9 mouse cellular contexts compared by ENCODE assay signal in the genomic region with DNA sequence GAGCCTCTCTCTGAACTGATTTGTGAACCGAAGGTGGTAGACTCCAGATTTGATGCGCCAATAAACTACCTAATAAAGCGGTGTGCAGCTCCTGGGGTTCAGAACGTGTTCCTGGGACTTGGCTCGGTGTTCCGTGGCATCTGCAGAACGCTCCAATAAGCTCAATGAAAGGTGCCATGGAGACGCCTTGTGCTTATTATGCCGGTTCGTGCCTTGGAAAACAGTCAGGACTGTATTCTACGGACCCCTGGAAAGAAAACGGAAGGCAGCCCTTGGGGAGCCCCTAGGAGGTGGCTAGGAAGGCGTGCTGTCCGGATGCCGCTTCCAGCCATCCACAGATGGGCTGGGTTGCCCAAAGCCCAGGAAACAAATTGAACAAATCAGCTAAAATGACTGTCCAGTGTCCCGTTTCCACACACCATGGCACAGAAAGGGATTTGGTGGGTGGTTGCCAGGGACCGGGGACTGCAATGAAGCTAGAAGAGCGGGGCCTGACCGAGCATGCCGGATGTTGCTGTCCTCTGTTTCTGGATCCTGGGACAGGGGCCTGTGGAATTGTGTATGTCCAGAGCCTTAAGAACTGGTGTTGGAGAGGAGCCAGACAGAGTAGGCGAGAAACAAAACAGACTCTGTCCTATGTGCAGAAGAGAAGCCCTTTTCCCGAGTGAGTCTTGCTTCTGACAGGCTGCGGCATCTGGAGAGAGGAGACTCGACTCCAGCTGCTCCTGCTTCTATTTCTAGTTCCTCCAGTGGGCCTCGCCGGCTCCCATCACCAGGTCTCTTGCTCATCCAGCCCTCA. TPM values are rescaled to one million over a fixed set of nuclear protein-coding genes. Genes with fewer than 3 reads are reported as not detected.
DNase-seq lines count a peak whose midpoint lies in the region; ATAC-seq and TF ChIP-seq lines count a peak whose summit lies in the region.
"Had no signal": no experiment of that assay in that cellular context is flagged by ENCODE, and none has a peak within 500 bp of the region (broad histone marks: within the 10 kb centered on the region; RNA-seq: fewer than 3 reads in every experiment).

A gene (minus strand): TSS at position 146 of the 799 bp plus-strand sequence.

- no peak for TF ChIP-seq CTCF in midbrain, postnatal 0 days (IDR thresholded peaks at IDR 0.05)

- peak; percentile 4 for DNase-seq in cerebellum, adult 11 months
- peak; percentile 39 to 52 for DNase-seq in cerebellum, postnatal 25 days
- DNase-seq in layer of hippocampus, postnatal 10 days (ENCODE audit: low spot score in 2 of 2) = peak; percentile 74
- peak; percentile 89 for DNase-seq in midbrain, postnatal 0 days (ENCODE audit: low spot score)
- DNase-seq in embryo, embryonic 9.5 days (ENCODE audit: extremely low spot score) = no peak
- no peak for DNase-seq in thymus, postnatal 36 days

- H3K4me2 ChIP-seq in heart, embryonic 13.5 days = peak within 1 kb of the TSS; percentile 37; the same call in 1 of the 2 replicates
- peak within 1 kb of the TSS; percentile 22; the same call in 1 of the 2 replicates for H3K4me2 ChIP-seq in midbrain, postnatal 0 days (ENCODE audit: low read depth, low read length, poor library complexity, severe bottlenecking)
- H3K4me2 ChIP-seq: liver, embryonic 15.5 days had no signal

- no peaks in the 10 kb centered on the region; the same call in 1 of the 2 replicates for H3K27me3 ChIP-seq in heart, embryonic 13.5 days (replicated peaks)
- no peaks in the 10 kb centered on the region for H3K27me3 ChIP-seq in midbrain, postnatal 0 days (ENCODE audit: insufficient read depth, low read length)

- H3K9me3 ChIP-seq in heart, embryonic 13.5 days = no peaks in the 10 kb centered on the region
- no peaks in the 10 kb centered on the region for H3K9me3 ChIP-seq in midbrain, postnatal 0 days (ENCODE audit: low read length)
- H3K9me3 ChIP-seq: liver, embryonic 15.5 days had no signal

- 66% methylated on average over 26 of the region's 26 CpGs for WGBS in heart, embryonic 13.5 days
- 23% methylated on average over 26 of the region's 26 CpGs for WGBS in midbrain, postnatal 0 days

- H3K4me1 ChIP-seq in heart, embryonic 13.5 days = peaks cover 9% of the 10 kb centered on the region
- H3K4me1 ChIP-seq in midbrain, postnatal 0 days (ENCODE audit: insufficient read depth, low read length) = peaks cover 15% of the 10 kb centered on the region
- H3K4me1 ChIP-seq: liver, embryonic 15.5 days had no signal

- H3K36me3 ChIP-seq in heart, embryonic 13.5 days = no peaks in the 10 kb centered on the region
- H3K36me3 ChIP-seq in midbrain, postnatal 0 days (ENCODE audit: insufficient read depth, low read length) = no peaks in the 10 kb centered on the region
- H3K36me3 ChIP-seq: liver, embryonic 15.5 days had no signal

- H3K9ac ChIP-seq in heart, embryonic 13.5 days = peak within 1 kb of the TSS; percentile 64
- H3K9ac ChIP-seq in midbrain, postnatal 0 days (replicated peaks; ENCODE audit: low read length, poor library complexity, severe bottlenecking) = peak within 1 kb of the TSS; percentile 25; the same call in 1 of the 2 replicates
- H3K9ac ChIP-seq: liver, embryonic 15.5 days had no signal

- no peak within 1 kb of the TSS for H3K4me3 ChIP-seq in heart, embryonic 13.5 days
- no peak within 1 kb of the TSS for H3K4me3 ChIP-seq in midbrain, postnatal 0 days (ENCODE audit: low read depth, low read length)
- H3K4me3 ChIP-seq: liver, embryonic 15.5 days had no signal

- no peak for ATAC-seq in cerebellum, adult (ENCODE audit: insufficient number of reproducible peaks, low FRiP score, low TSS enrichment)
- no peak for ATAC-seq in heart, embryonic 13.5 days (ENCODE audit: extremely low read depth, insufficient number of reproducible peaks, low FRiP score, low TSS enrichment)
- peak; percentile 72 for ATAC-seq in midbrain, postnatal 0 days (ENCODE audit: low FRiP score)

- peak within 1 kb of the TSS; percentile 85 for H3K27ac ChIP-seq in heart, embryonic 13.5 days (replicated peaks)
- peak within 1 kb of the TSS; percentile 79 for H3K27ac ChIP-seq in midbrain, postnatal 0 days (ENCODE audit: low read depth, low read length)
- H3K27ac ChIP-seq: liver, embryonic 15.5 days had no signal

RNA-seq across cellular contexts. Expression of the gene that starts here (rescaled TPM):
- not detected in 2 replicates for polyA plus RNA-seq in heart, embryonic 13.5 days (2015; fragmentation: Nextera tagmentation; extraction: Ambion mirVana)
- total RNA-seq in layer of hippocampus, postnatal 10 days (2021) = not detected
- total RNA-seq in midbrain, postnatal 0 days (2014; rRNA removed) = 1.3 and 3.0 TPM in 2 replicates
- polyA plus RNA-seq in midbrain, postnatal 0 days (2015; fragmentation: Nextera tagmentation; extraction: Ambion mirVana) = 5.0 and 7.6 TPM in 2 replicates

Comparison
In these comparisons a context has a peak if more than half of its experiments do, and no peak if none do; other contexts are left out.
1. Peak in DNase-seq in layer of hippocampus, postnatal 10 days; RNA of the gene not detected or under 1 TPM.
2. DNase-seq: peak in cerebellum, adult 11 months (single experiment), cerebellum, postnatal 25 days (2 of 2) and midbrain, postnatal 0 days (single experiment); none in embryo, embryonic 9.5 days (single experiment) and thymus, postnatal 36 days (0 of 2).